Mouse (Mus musculus) hindbrain, postnatal 0 days (tissue): ENCODE results near the gene Pif1. TPM values are rescaled to one million over a fixed set of nuclear protein-coding genes. Genes with fewer than 3 reads are reported as not detected.

ENCODE experiments used
- ATAC-seq: fragments of 200-750 bp; cut with Nextera tagmentation; 2 replicates; pipeline ENCODE4 v1.8.0; 2017; ENCODE audit warnings: mild to moderate bottlenecking, moderate TSS enrichment, moderate library complexity
- DNase-seq: peaks from one replicate; pipeline ENCODE4 v3.0.0-alpha.2; 2015; ENCODE audit warnings: low spot score
- H3K27ac ChIP-seq: fragments of 300-500 bp; sonication (generic); 2 replicates; pipeline ENCODE4 v1.5.1; 2014; ENCODE audit warnings: mild to moderate bottlenecking
- H3K27me3 ChIP-seq: fragments of 300-500 bp; sonication (generic); 2 replicates; pipeline ENCODE4 v1.6.1; 2014; ENCODE audit warnings: low read length, mixed read lengths; ENCODE audit not compliant: insufficient read depth
- H3K36me3 ChIP-seq: fragments of 300-500 bp; sonication (generic); 2 replicates; pipeline ENCODE4 v1.6.1; 2014; ENCODE audit warnings: low read length, mixed read lengths; ENCODE audit not compliant: insufficient read depth
- H3K4me1 ChIP-seq: fragments of 300-500 bp; sonication (generic); 2 replicates; pipeline ENCODE4 v1.6.1; 2014; ENCODE audit warnings: antibody characterized with exemption, low read length, mixed read lengths; ENCODE audit not compliant: insufficient read depth
- H3K4me2 ChIP-seq: fragments of 300-500 bp; sonication (generic); 2 replicates; pipeline ENCODE4 v1.6.1; 2014; ENCODE audit warnings: low read depth, mild to moderate bottlenecking, low read length, moderate library complexity, mixed read lengths
- H3K4me3 ChIP-seq: fragments of 300-500 bp; sonication (generic); 2 replicates; pipeline ENCODE4 v1.5.1; 2014; ENCODE audit warnings: low read length
- H3K9ac ChIP-seq: fragments of 300-500 bp; sonication (generic); replicated peaks from 2 replicates; pipeline ENCODE4 v1.6.1; 2014; ENCODE audit warnings: mild to moderate bottlenecking, low read length, moderate library complexity, mixed read lengths
- H3K9me3 ChIP-seq: fragments of 300-500 bp; sonication (generic); 2 replicates; pipeline ENCODE4 v1.6.1; 2016; ENCODE audit warnings: low read length, mixed read lengths
- CTCF ChIP-seq: IDR thresholded peaks from 2 replicates; pipeline ENCODE4 v1.5.1; 2016; ENCODE audit warnings: antibody characterized with exemption, control low read depth, low read depth
- WGBS: fragments of 180-500 bp; shearing (Covaris S2); extraction: QIAGEN DNeasy Blood & Tissue Kit; methylation state at CpG from one replicate; pipeline ENCODE4 v1.1.7; 2014; 5-methylcytosine and 5-hydroxymethylcytosine counted together
- polyA plus RNA-seq: library from polyadenylated mRNA; unstranded; fragments of >200 nt; fragmentation: Nextera tagmentation; extraction: Ambion mirVana; gene quantifications from 2 replicates; pipeline ENCODE4 v1.2.1, GENCODE M21; 2015
- total RNA-seq: library from RNA; depleted of rRNA; stranded (reverse); fragments of >200 nt; gene quantifications from 2 replicates; pipeline ENCODE4 v1.2.3, GENCODE M21; 2014

Pif1 gene
- total and polyA plus RNA-seq, 2 experiments from 2014 or later, result 2.4 to 15.2 TPM

- no peak overlapping the region for H3K4me2 ChIP-seq
- no peak overlapping the region for H3K9ac ChIP-seq
- peaks cover 15% of the 10 kb centered on the region for H3K4me1 ChIP-seq
- H3K9me3 ChIP-seq, result no peaks in the 10 kb centered on the region
- ATAC-seq, result no peak
- no peak for DNase-seq
- WGBS, result 22% methylated on average over 7 of the region's 7 CpGs
- no peaks in the 10 kb centered on the region for H3K27me3 ChIP-seq
- TF ChIP-seq CTCF, result no peak
- H3K36me3 ChIP-seq, result no peaks in the 10 kb centered on the region
- H3K27ac ChIP-seq, result peak overlapping the region; percentile 45; the same call in 1 of the 2 replicates
- no peak overlapping the region for H3K4me3 ChIP-seq
These were observed 36.7 kb upstream of the Pif1 start for GRCm38 (mm10) chr9:65550079-65550831.

GRCm38 (mm10) chr9:65551035-65551434, 35.9 kb upstream of the Pif1 start:
- Histone ChIP-seq H3K9ac (no peak overlapping the region), H3K9me3 (no peaks in the 10 kb centered on the region), H3K27ac (no peak overlapping the region), H3K36me3 (peaks cover 5% of the 10 kb centered on the region; the same call in 1 of the 2 replicates), H3K4me2 (no peak overlapping the region), H3K27me3 (no peaks in the 10 kb centered on the region), H3K4me1 (peaks cover 9% of the 10 kb centered on the region), H3K4me3 (no peak overlapping the region)
- DNase-seq, result peak; percentile 18
- WGBS, result 45% methylated on average over 5 of the region's 5 CpGs
- no peak for TF ChIP-seq CTCF
- ATAC-seq, result peak; percentile 39; the same call in 1 of the 2 replicates

- H3K4me3 ChIP-seq, result no peak overlapping the region
- 90% methylated on average over 5 of the region's 5 CpGs for WGBS
- no peak for ATAC-seq
- H3K9ac ChIP-seq, result no peak overlapping the region
- TF ChIP-seq CTCF, result no peak
- H3K4me1 ChIP-seq, result peaks cover 6% of the 10 kb centered on the region; the same call in 1 of the 2 replicates
- no peak overlapping the region for H3K4me2 ChIP-seq
- peaks cover 12% of the 10 kb centered on the region; the same call in 1 of the 2 replicates for H3K36me3 ChIP-seq
- no peak for DNase-seq
- H3K9me3 ChIP-seq, result no peaks in the 10 kb centered on the region
- no peaks in the 10 kb centered on the region for H3K27me3 ChIP-seq
- H3K27ac ChIP-seq, result no peak overlapping the region
These were observed 34.8 kb upstream of the Pif1 start for GRCm38 (mm10) chr9:65552141-65552540.

- WGBS, result 97% methylated on average over 2 of the region's 2 CpGs
- no peak for TF ChIP-seq CTCF
- H3K9ac ChIP-seq, result no peak overlapping the region
These were observed 34.2 kb upstream of the Pif1 start for GRCm38 (mm10) chr9:65552711-65553110.

GRCm38 (mm10) chr9:65555001-65555405, 32.0 kb upstream of the Pif1 start:
- Histone ChIP-seq H3K36me3 (peaks cover 12% of the 10 kb centered on the region; the same call in 1 of the 2 replicates), H3K4me3 (no peak overlapping the region), H3K9me3 (no peaks in the 10 kb centered on the region), H3K27me3 (no peaks in the 10 kb centered on the region), H3K4me1 (peaks cover 6% of the 10 kb centered on the region; the same call in 1 of the 2 replicates), H3K27ac (no peak overlapping the region), H3K9ac (no peak overlapping the region), H3K4me2 (no peak overlapping the region)
- TF ChIP-seq CTCF, result no peak
- ATAC-seq (no peak), DNase-seq (no peak)
- WGBS, result 18% methylated on average over 5 of the region's 5 CpGs

More at GRCm38 (mm10) chr9:65552711-65553110, 34.2 kb upstream of the Pif1 start:
- H3K4me1 ChIP-seq, result peaks cover 6% of the 10 kb centered on the region; the same call in 1 of the 2 replicates
- DNase-seq (no peak), ATAC-seq (no peak)
- H3K4me2 ChIP-seq, result no peak overlapping the region
- peaks cover 12% of the 10 kb centered on the region; the same call in 1 of the 2 replicates for H3K36me3 ChIP-seq
- H3K27me3 ChIP-seq, result no peaks in the 10 kb centered on the region
- no peak overlapping the region for H3K4me3 ChIP-seq
- no peaks in the 10 kb centered on the region for H3K9me3 ChIP-seq
- H3K27ac ChIP-seq, result no peak overlapping the region

GRCm38 (mm10) chr9:65555621-65556020, 31.3 kb upstream of the Pif1 start:
- Histone ChIP-seq H3K9me3 (no peaks in the 10 kb centered on the region), H3K9ac (no peak overlapping the region), H3K36me3 (peaks cover 12% of the 10 kb centered on the region; the same call in 1 of the 2 replicates), H3K4me2 (no peak overlapping the region), H3K4me3 (no peak overlapping the region), H3K4me1 (peaks cover 6% of the 10 kb centered on the region; the same call in 1 of the 2 replicates), H3K27me3 (no peaks in the 10 kb centered on the region), H3K27ac (no peak overlapping the region)
- 85% methylated on average over 4 of the region's 4 CpGs for WGBS
- ATAC-seq (no peak), DNase-seq (no peak)
- no peak for TF ChIP-seq CTCF

GRCm38 (mm10) chr9:65556349-65556748, 30.6 kb upstream of the Pif1 start:
- no peak overlapping the region for H3K4me2 ChIP-seq
- ATAC-seq (no peak), DNase-seq (no peak)
- no peak overlapping the region for H3K4me3 ChIP-seq
- no peaks in the 10 kb centered on the region for H3K27me3 ChIP-seq
- 95% methylated on average over 8 of the region's 8 CpGs for WGBS
- TF ChIP-seq CTCF, result no peak
- H3K9me3 ChIP-seq, result no peaks in the 10 kb centered on the region
- H3K9ac ChIP-seq, result no peak overlapping the region
- H3K36me3 ChIP-seq, result peaks cover 12% of the 10 kb centered on the region; the same call in 1 of the 2 replicates
- H3K4me1 ChIP-seq, result peaks cover 3% of the 10 kb centered on the region; the same call in 1 of the 2 replicates
- H3K27ac ChIP-seq, result no peak overlapping the region
